Mouse (Mus musculus) E14TG2a.4 (cell line): ENCODE measurements around the gene Ddit4.

Experiments used
- CTCF ChIP-seq: conservative IDR thresholded peaks from 2 replicates; pipeline ENCODE4 v1.5.1; 2014; ENCODE audit warnings: low read length
- NANOG ChIP-seq: IDR thresholded peaks from 2 replicates; pipeline ENCODE4 v1.6.1; 2014; ENCODE audit warnings: borderline replicate concordance, low read length, mixed read lengths

DNA sequence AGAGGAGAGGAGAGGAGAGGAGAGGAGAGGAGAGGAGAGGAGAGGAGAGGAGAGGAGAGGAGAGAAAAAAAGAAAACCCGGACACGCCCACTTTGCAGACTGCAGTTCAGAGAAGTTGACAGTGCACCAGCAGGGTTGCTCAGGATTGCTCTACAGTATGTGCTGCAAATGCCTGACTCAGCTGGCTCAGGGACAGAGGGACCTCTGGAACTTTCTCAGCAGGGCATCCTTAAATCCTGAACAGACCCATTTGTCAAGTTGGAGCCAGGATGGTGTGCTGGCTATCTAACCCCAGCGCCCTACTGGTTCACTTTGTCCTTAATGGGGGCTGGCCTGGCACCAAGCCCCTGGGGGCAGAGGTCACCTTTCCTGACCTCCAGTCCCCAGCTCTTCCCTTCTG, 17.6 kb downstream of the Ddit4 start:
- TF ChIP-seq CTCF: no peak
- TF ChIP-seq NANOG: no peak
